Mouse (Mus musculus): ENCODE results near the gene Adamts18. TPM values are rescaled to one million over a fixed set of nuclear protein-coding genes. Genes with fewer than 3 reads are reported as not detected.

Gene Adamts18
- polyA plus RNA-seq, 1 experiment, result 0.04 TPM

DNA sequence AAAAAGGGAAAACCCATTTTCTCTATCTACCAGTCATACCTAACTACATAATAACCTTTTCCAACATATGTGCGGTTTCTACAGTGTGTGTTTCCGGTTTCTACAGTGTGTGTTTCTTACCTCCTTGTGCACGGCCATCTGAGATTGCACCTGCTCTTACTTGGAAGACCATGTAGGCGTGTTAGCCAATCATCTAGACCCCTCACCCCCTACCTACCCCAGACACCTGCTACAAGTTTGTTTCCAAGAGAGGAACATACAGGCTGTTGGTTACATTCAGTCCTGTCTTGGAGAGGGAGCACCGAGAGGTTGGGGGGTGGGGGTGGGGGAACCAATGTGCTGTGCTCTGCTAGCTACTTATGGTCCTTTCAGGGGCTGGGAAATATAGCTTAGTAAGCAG, 1.9 kb downstream of the Adamts18 start:
- peaks cover 32% of the 10 kb centered on the region for H3K27me3 ChIP-seq (replicated peaks)
- H3K4me3 ChIP-seq (replicated peaks), result no peak overlapping the region
- H3K9me3 ChIP-seq, result peaks cover 14% of the 10 kb centered on the region
- TF ChIP-seq GATA1 (IDR thresholded peaks at IDR 0.05; ENCODE audit: borderline replicate concordance, low read length) (no peak), FLI1 (IDR thresholded peaks at IDR 0.05; ENCODE audit: low read length) (no peak)
- H3K4me1 ChIP-seq, result no peaks in the 10 kb centered on the region
- H3K36me3 ChIP-seq (replicated peaks; ENCODE audit: low read length), result no peaks in the 10 kb centered on the region

DNA sequence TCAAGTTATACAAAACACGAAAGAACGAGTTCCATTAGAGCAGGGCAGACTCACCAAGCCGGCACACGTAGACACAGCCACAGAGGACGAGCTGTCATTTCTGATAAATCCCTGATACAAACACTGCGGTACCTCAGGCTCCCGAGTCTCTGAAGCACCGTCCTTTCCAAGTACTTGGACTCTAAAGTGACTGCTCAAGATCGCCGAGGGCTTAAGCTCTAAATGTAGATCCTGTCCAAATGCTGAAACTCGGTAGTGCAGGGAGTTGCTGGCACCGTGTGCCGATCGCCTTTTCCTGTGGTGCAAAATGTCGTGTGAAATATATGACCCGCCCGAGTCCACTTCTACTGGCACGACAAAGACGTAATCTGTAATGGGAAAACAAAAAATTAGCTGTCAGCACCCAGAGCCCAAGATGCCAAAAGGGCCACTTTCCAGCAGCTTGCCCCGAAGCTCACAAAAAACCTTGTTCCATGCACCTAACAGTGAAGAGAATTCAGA, 3.7 kb downstream of the Adamts18 start:
- TF ChIP-seq GATA1 (IDR thresholded peaks at IDR 0.05; ENCODE audit: borderline replicate concordance, low read length) (no peak), FLI1 (IDR thresholded peaks at IDR 0.05; ENCODE audit: low read length) (no peak)
- peaks cover 6% of the 10 kb centered on the region; the same call in 1 of the 2 replicates for H3K9me3 ChIP-seq
- no peaks in the 10 kb centered on the region for H3K4me1 ChIP-seq
- peaks cover 29% of the 10 kb centered on the region for H3K27me3 ChIP-seq (replicated peaks)
- no peaks in the 10 kb centered on the region for H3K36me3 ChIP-seq (replicated peaks; ENCODE audit: low read length)
- H3K4me3 ChIP-seq (replicated peaks), result no peak overlapping the region

DNA sequence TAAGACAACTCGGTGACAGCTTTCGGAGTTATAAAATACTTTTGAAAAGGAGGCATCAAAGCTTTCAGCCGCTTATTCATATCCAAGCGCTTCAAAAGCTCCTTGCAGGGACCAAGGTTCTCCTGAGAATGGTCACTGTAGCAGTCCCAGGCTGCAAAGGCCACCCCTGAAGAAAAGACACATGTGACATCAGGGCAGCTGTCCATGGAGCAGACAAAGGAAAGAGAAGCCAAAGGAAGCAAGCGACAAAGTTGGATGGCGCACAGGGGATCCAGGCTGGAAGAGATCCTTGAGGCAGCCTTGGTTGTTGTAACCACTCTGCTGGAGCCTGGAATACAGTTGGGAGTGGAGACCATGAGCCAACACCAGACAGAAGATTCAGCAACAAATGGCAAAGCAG, 10.3 kb downstream of the Adamts18 start:
- Histone ChIP-seq H3K4me3 (replicated peaks) (no peak overlapping the region), H3K27me3 (replicated peaks) (no peaks in the 10 kb centered on the region), H3K9me3 (peaks cover 12% of the 10 kb centered on the region), H3K36me3 (replicated peaks; ENCODE audit: low read length) (no peaks in the 10 kb centered on the region), H3K4me1 (no peaks in the 10 kb centered on the region)
- TF ChIP-seq FLI1 (IDR thresholded peaks at IDR 0.05; ENCODE audit: low read length), result no peak
- TF ChIP-seq GATA1 (IDR thresholded peaks at IDR 0.05; ENCODE audit: borderline replicate concordance, low read length), result no peak

DNA sequence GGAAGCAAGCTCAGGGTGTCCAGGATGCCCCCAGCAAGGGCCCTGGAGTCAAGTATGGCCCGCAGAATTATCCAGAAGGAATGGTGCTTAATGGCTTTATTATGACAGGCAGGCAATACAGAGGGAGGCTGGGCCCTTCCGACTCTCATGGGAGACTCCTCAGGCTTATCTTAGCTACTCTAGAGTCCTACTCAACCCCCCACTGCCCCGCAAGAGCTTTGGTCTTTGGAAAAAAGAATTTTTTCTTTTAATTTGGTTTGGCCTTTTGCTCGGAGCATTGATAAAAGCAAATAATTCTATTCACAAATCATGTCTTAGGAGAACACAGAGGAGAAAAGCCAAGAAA, 11.0 kb downstream of the Adamts18 start:
- H3K9me3 ChIP-seq, result peaks cover 12% of the 10 kb centered on the region
- no peak for TF ChIP-seq FLI1 (IDR thresholded peaks at IDR 0.05; ENCODE audit: low read length)
- TF ChIP-seq GATA1 (IDR thresholded peaks at IDR 0.05; ENCODE audit: borderline replicate concordance, low read length), result no peak

DNA sequence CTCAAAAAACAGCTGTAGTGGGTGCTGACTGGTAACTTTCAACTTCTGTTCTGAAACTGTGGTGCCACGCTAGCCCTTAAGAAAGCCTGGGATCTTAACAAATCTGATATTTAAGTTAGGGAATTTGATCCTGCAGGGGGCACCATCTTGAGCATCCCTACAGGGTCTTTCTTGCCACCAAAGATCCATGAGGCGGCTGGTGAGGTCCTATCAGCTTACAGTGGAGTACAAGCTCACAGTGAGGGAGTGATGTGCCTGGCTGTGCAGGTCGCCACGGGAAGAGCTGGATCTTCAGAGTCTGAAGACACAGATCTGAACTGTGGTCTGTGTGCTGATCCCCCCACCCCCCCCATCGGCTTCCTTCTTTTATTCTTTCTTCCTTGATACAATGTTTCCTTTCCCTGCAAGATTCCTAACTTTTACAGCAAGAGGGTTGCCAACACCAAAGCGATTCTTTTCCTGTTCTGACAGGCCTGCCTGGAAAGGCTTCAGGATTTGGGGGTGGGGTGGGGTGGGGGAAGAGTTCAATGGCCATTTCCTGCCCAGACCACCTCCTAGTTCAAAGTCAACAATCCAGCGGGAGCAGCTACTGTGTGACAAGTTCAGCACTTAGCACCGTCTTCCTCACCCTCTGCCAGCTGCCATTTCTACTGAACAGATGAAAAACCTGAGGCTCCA, 11.5 kb downstream of the Adamts18 start:
- Histone ChIP-seq H3K27me3 (replicated peaks) (no peaks in the 10 kb centered on the region), H3K4me3 (replicated peaks) (no peak overlapping the region), H3K9me3 (peaks cover 12% of the 10 kb centered on the region), H3K4me1 (no peaks in the 10 kb centered on the region), H3K36me3 (replicated peaks; ENCODE audit: low read length) (no peaks in the 10 kb centered on the region)
- TF ChIP-seq FLI1 (IDR thresholded peaks at IDR 0.05; ENCODE audit: low read length) (no peak), GATA1 (IDR thresholded peaks at IDR 0.05; ENCODE audit: borderline replicate concordance, low read length) (no peak)

More for the DNA sequence above, 11.0 kb downstream of the Adamts18 start:
- H3K4me3 ChIP-seq (replicated peaks), result no peak overlapping the region
- H3K36me3 ChIP-seq (replicated peaks; ENCODE audit: low read length), result no peaks in the 10 kb centered on the region
- no peaks in the 10 kb centered on the region for H3K4me1 ChIP-seq
- no peaks in the 10 kb centered on the region for H3K27me3 ChIP-seq (replicated peaks)

DNA sequence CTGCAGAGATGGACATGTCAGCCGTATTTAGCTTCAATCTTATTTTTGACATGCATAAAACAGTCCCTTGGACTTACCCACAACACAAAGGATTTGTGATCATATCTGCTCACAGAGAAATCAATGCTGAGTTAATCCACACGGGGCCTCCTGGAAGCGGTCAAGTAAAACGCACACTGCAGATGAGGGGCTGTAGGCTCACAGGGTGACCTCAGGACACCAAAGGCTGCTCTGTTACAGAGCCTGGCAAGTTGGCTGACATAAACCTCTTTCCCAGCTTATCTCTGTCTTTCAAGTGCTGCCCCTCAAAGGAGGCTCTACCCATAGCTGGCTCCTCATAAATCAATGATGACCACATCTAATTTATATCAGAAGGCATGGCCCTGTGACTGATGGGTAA, 14.9 kb downstream of the Adamts18 start:
- Histone ChIP-seq H3K36me3 (replicated peaks; ENCODE audit: low read length) (no peaks in the 10 kb centered on the region), H3K4me3 (replicated peaks) (no peak overlapping the region), H3K27me3 (replicated peaks) (no peaks in the 10 kb centered on the region), H3K9me3 (peaks cover 13% of the 10 kb centered on the region), H3K4me1 (no peaks in the 10 kb centered on the region)
- TF ChIP-seq GATA1 (IDR thresholded peaks at IDR 0.05; ENCODE audit: borderline replicate concordance, low read length), result no peak
- no peak for TF ChIP-seq FLI1 (IDR thresholded peaks at IDR 0.05; ENCODE audit: low read length)

DNA sequence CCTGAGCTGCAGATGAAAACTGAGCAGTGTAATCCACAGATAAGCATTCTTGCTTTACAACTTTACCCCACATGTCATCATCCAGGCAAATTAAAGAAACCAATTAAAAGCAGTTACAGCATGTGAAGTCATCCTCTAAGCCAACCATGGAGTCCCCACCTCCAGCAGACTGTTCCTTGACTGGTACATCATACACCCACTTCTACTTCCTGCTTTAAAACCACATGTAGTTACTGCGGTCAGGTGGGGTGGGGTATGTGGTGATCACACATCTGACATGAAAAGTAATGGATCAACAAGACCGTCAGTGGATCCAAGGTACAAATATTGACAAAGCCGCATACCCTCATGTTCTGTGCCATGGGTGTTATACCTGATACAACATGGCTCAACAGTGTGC, 21.3 kb downstream of the Adamts18 start:
- H3K27me3 ChIP-seq (replicated peaks), result no peaks in the 10 kb centered on the region
- H3K4me3 ChIP-seq (replicated peaks), result no peak overlapping the region
- H3K4me1 ChIP-seq, result no peaks in the 10 kb centered on the region
- no peaks in the 10 kb centered on the region for H3K36me3 ChIP-seq (replicated peaks; ENCODE audit: low read length)
- TF ChIP-seq GATA1 (IDR thresholded peaks at IDR 0.05; ENCODE audit: borderline replicate concordance, low read length), result no peak
- TF ChIP-seq FLI1 (IDR thresholded peaks at IDR 0.05; ENCODE audit: low read length), result no peak
- peaks cover 26% of the 10 kb centered on the region for H3K9me3 ChIP-seq

DNA sequence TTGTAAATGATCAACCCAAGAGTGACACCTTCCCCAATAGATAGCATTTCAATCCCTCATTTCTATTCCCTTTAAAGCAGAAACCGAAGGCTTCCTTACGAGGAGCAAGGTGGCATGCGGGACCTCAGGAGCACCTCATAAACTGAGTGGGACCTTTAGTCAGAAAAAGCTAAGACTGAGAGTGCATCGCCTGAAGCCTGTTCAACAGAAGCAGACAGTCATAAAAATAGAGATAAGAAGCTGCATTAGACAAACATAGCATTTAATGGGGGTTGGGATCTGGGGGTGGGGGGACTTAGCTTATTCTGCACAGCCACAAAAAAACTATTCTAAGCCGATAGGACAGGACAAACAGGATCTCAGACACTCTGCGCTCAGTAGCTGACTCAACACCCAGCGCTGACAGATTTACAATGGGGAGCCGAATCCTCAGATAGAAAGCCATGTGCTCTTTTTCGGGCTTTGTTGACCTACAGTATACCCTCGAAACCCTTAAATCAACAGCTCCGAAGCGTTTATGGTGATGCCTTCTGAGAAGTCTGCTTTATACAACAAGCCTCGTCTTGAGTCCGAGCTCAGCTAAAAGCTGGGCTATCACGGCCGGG, 27.5 kb downstream of the Adamts18 start:
- Histone ChIP-seq H3K9me3 (peaks cover 35% of the 10 kb centered on the region), H3K27me3 (replicated peaks) (no peaks in the 10 kb centered on the region), H3K36me3 (replicated peaks; ENCODE audit: low read length) (no peaks in the 10 kb centered on the region), H3K4me1 (no peaks in the 10 kb centered on the region), H3K4me3 (replicated peaks) (no peak overlapping the region)
- TF ChIP-seq FLI1 (IDR thresholded peaks at IDR 0.05; ENCODE audit: low read length), result no peak

DNA sequence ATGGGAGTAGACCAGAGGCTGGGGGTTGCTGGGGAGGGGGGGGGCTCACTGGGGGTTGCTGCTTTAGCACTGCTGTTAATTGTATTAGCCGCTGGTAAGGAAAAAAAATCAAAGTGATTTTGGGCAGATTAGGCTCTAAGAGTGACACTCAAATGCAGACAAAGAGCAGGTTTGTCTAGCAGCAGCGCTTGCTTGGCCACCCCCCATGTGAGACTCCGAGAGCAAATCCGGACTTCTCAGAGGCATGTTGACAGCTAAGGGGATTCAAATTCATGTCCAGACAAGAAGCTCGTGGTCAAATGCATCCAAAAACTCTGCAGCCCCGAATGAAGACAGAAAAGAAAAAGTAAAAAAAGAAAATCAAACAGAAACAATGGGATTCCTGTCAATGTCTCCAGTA, 34.6 kb downstream of the Adamts18 start:
- no peaks in the 10 kb centered on the region for H3K4me1 ChIP-seq
- no peak overlapping the region for H3K4me3 ChIP-seq (replicated peaks)
- no peaks in the 10 kb centered on the region for H3K27me3 ChIP-seq (replicated peaks)
- H3K9me3 ChIP-seq, result peaks cover 52% of the 10 kb centered on the region
- no peak for TF ChIP-seq GATA1 (IDR thresholded peaks at IDR 0.05; ENCODE audit: borderline replicate concordance, low read length)
- TF ChIP-seq FLI1 (IDR thresholded peaks at IDR 0.05; ENCODE audit: low read length), result no peak
- no peaks in the 10 kb centered on the region for H3K36me3 ChIP-seq (replicated peaks; ENCODE audit: low read length)

DNA sequence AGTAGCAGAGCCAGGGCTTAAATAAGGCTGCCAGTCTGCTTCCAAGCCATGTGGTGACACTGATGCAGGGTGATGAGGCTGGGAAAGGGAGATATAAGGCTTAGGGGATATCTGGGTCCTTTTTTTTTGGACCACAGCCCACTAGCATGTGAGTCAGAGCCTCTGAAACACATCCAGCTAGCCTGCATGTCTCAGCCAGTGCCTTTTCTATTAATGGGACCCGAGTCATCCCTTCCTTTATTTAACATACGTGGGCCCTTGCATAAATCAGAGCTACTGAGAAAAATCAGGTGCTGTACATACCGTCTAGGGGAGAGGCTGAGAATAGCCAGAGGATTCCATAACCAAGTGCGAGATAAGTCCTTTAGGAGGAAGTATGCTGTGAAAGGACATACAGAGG, 37.0 kb downstream of the Adamts18 start:
- Histone ChIP-seq H3K4me3 (replicated peaks) (no peak overlapping the region), H3K4me1 (no peaks in the 10 kb centered on the region), H3K27me3 (replicated peaks) (no peaks in the 10 kb centered on the region), H3K9me3 (peaks cover 42% of the 10 kb centered on the region), H3K36me3 (replicated peaks; ENCODE audit: low read length) (no peaks in the 10 kb centered on the region)
- TF ChIP-seq GATA1 (IDR thresholded peaks at IDR 0.05; ENCODE audit: borderline replicate concordance, low read length) (no peak), FLI1 (IDR thresholded peaks at IDR 0.05; ENCODE audit: low read length) (no peak)
